Mouse (Mus musculus) embryonic facial prominence, embryonic 12.5 days (tissue): ENCODE measurements around the gene Gpsm2. TPM values are rescaled to one million over a fixed set of nuclear protein-coding genes. Genes with fewer than 3 reads are reported as not detected.
A peak's percentile ranks its signal among the peaks of the same experiment; 100 is the strongest.

Experiments used
- ATAC-seq: fragments of 200-750 bp; cut with Nextera tagmentation; 2 replicates; pipeline ENCODE4 v1.8.0; 2017; ENCODE audit not compliant: insufficient number of reproducible peaks, insufficient read depth, low FRiP score, low TSS enrichment
- H3K27ac ChIP-seq: fragments of 300-500 bp; sonication (generic); 2 replicates; pipeline ENCODE4 v1.5.1; 2016; ENCODE audit warnings: mild to moderate bottlenecking
- H3K27me3 ChIP-seq: fragments of 300-500 bp; sonication (generic); 2 replicates; pipeline ENCODE4 v1.6.1; 2016; ENCODE audit warnings: mild to moderate bottlenecking, moderate library complexity
- H3K36me3 ChIP-seq: fragments of 300-500 bp; sonication (generic); 2 replicates; pipeline ENCODE4 v1.6.1; 2016; ENCODE audit warnings: mild to moderate bottlenecking
- H3K4me1 ChIP-seq: fragments of 300-500 bp; sonication (generic); 2 replicates; pipeline ENCODE4 v1.6.1; 2016
- H3K4me2 ChIP-seq: fragments of 300-500 bp; sonication (generic); replicated peaks from 2 replicates; pipeline ENCODE4 v1.6.1; 2016; ENCODE audit warnings: mild to moderate bottlenecking, moderate library complexity
- H3K4me3 ChIP-seq: fragments of 300-500 bp; sonication (generic); 2 replicates; pipeline ENCODE4 v1.5.1; 2016; ENCODE audit warnings: mild to moderate bottlenecking
- H3K9ac ChIP-seq: fragments of 300-500 bp; sonication (generic); 2 replicates; pipeline ENCODE4 v1.6.1; 2016; ENCODE audit warnings: mild to moderate bottlenecking, moderate library complexity
- H3K9me3 ChIP-seq: fragments of 300-500 bp; sonication (generic); 2 replicates; pipeline ENCODE4 v1.6.1; 2016; ENCODE audit warnings: mild to moderate bottlenecking, moderate library complexity
- WGBS: fragments of 180-500 bp; shearing (Covaris S2); methylation state at CpG from one replicate; pipeline ENCODE4 v1.1.7; 2016; 5-methylcytosine and 5-hydroxymethylcytosine counted together
- polyA plus RNA-seq: library from polyadenylated mRNA; unstranded; fragments of >200 nt; fragmentation: Nextera tagmentation; extraction: Ambion mirVana; gene quantifications from 2 replicates; pipeline ENCODE4 v1.2.1, GENCODE M21; 2016

Gpsm2 gene
- polyA plus RNA-seq: 77.0 and 82.5 TPM in 2 replicates

DNA sequence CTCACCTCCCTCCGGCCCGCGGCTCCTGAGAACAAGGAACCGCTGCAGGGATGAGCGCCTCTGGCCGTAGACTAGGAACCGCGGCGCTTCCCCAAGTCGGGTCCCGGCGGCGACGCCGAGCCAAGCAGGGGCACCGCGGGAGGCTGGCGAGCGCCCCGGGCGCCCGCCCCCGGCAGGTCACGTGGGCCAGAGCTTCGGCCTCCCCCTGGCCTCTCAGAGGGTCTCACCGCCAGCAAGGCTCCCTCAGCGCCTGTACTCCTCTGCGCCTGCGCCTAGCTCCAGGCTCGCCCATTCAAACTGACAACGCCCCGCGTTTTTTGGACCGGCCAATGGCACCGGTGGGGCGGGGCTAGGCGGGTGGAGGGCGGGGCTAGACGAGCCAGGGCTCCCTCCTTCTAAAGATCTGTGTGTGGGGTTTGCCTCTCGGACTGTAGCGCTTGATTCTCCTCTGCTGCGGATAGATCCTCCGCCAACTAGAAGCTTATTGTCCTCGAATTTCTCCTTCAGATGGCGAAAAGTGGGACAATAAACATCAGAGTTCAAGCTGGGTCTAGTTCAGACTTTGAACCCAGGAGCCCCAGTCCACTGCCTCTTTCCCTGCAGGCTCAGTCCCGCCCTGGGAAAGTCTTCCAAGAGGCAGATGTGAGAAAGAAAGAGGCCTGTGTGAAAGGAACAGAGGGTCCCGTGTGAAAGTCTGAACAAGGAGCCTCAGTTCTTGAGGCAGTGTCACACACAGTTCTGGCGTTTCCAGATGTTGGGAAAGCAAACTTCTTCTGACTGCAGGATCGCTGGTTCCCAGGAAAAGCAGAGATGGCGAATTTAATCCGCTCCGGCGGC is at the start of gene Gpsm2:
TSS of gene Gpsm2 (minus strand) at position 274 of the 837 bp plus-strand sequence.
- H3K27me3 ChIP-seq: no peaks in the 10 kb centered on the region
- peak; percentile 98 for ATAC-seq
- WGBS: 1% methylated on average over 51 of the region's 53 CpGs

DNA sequence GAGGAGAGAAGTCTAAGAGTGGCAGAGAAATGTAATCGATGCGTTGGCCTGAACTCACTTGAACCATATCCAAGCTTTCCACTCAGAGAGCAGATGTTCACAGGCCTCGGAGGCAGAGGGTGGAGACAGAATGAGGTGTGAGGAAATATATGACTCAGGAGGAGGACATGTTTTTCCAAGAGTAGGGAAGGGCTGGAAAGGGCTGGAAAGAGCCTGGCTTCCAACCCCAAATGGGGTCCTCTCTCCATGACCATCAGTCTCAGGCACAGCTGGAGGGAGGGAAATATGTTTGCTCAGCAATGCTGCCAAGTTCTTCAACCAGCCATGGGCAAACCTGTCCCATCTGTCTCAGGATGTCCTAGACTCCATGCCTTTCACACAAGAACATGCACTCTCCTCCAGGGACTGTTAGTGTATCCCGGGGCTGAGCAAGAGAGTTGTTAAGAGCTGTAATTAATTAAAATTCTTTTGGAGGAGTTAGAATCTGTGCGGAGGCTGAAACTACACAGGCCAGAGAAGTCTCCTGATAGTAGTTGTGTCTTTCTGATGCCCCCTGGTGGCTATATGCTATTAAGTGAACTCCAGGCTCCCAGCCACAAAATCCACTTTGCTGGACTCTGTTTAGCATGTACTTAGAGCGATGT is 48.7 kb upstream of the Gpsm2 start:
- Histone ChIP-seq H3K4me3 (no peak overlapping the region), H3K4me2 (no peak overlapping the region), H3K36me3 (no peaks in the 10 kb centered on the region), H3K9me3 (no peaks in the 10 kb centered on the region), H3K27me3 (no peaks in the 10 kb centered on the region), H3K27ac (peak overlapping the region; percentile 18), H3K9ac (no peak overlapping the region), H3K4me1 (peaks cover 6% of the 10 kb centered on the region; the same call in 1 of the 2 replicates)
- 38% methylated on average over 6 of the region's 6 CpGs for WGBS
- ATAC-seq: peak; percentile 81

More for the DNA sequence above, at the start of gene Gpsm2:
- H3K36me3 ChIP-seq: no peaks in the 10 kb centered on the region
- peak within 1 kb of the TSS; percentile 76 for H3K9ac ChIP-seq
- peak within 1 kb of the TSS; percentile 67 for H3K4me2 ChIP-seq
- H3K4me1 ChIP-seq: peaks cover 23% of the 10 kb centered on the region; the same call in 1 of the 2 replicates
- H3K27ac ChIP-seq: peak within 1 kb of the TSS; percentile 95
- peak within 1 kb of the TSS; percentile 75 for H3K4me3 ChIP-seq
- H3K9me3 ChIP-seq: no peaks in the 10 kb centered on the region

DNA sequence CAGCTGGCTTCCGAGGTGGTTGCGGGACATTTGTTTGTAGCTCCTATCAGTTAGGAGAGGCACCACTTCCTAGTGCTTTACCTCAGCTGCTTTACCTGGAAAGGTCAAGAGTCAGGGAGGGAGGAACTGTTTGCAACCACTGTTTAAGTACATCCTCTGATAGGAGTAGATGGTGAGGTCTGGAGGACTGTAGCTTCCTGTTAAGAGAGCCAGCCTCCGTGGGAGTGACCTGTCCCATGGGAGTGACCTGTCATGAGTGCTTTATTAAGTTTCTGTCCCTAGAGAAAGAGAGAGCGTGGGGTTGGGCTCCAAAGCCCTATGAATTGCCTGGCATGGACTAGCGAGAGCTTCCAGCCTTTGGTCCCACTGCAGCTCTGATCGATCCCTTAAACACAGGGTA is 47.4 kb upstream of the Gpsm2 start:
- no peak overlapping the region for H3K4me3 ChIP-seq
- H3K36me3 ChIP-seq: no peaks in the 10 kb centered on the region
- no peaks in the 10 kb centered on the region for H3K9me3 ChIP-seq
- peaks cover 6% of the 10 kb centered on the region; the same call in 1 of the 2 replicates for H3K4me1 ChIP-seq
- H3K27ac ChIP-seq: no peak overlapping the region
- 75% methylated on average over 6 of the region's 6 CpGs for WGBS
- no peak for ATAC-seq
- no peak overlapping the region for H3K4me2 ChIP-seq
- no peaks in the 10 kb centered on the region for H3K27me3 ChIP-seq
- no peak overlapping the region for H3K9ac ChIP-seq

DNA sequence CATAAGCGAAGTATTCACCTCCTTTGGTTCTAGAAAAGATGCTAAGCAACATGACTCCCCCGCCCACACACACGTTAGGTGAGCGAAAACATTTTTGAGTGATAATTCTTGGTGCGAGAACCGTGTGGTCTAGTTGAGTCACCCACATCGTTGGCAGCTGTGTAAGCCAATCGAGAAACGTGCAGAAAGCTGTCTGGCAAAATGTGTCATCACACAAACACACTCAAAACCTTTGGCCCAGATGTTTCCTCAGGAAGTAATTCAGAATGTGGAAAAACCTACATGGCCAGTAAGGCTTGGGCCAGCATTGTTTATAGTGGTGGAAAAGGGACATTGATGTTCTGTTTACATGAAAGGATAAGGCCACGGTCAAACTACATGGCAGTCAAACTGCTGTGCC is 45.3 kb upstream of the Gpsm2 start:
- WGBS: 76% methylated on average over 10 of the region's 10 CpGs
- Histone ChIP-seq H3K9ac (no peak overlapping the region), H3K9me3 (no peaks in the 10 kb centered on the region), H3K4me3 (no peak overlapping the region), H3K4me2 (no peak overlapping the region), H3K27me3 (no peaks in the 10 kb centered on the region), H3K27ac (no peak overlapping the region), H3K4me1 (peaks cover 6% of the 10 kb centered on the region; the same call in 1 of the 2 replicates), H3K36me3 (no peaks in the 10 kb centered on the region)
- no peak for ATAC-seq

DNA sequence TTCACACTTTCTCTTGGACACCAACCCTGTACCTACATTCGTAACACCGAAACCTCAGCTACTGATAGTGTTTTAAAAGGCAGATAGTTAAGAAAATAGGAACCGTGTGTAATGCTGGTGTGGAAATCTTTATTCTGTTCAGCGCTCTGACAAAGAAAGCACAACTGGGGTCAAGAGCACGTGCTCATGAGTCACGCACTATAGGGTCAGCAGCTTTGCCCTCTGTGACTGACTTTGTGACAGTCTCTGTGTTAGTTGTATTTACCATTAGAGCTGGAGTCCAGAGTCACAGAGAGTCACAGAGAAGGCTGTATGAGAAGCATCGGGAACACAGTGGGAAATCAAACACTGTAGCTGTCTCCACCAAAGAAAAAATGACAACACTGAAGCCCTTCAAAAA is 44.8 kb upstream of the Gpsm2 start:
- 82% methylated on average over 7 of the region's 7 CpGs for WGBS
- no peak for ATAC-seq
- H3K27me3 ChIP-seq: no peaks in the 10 kb centered on the region
- no peak overlapping the region for H3K4me2 ChIP-seq
- no peaks in the 10 kb centered on the region for H3K9me3 ChIP-seq
- H3K4me3 ChIP-seq: no peak overlapping the region
- H3K9ac ChIP-seq: no peak overlapping the region
- no peak overlapping the region for H3K27ac ChIP-seq
- H3K4me1 ChIP-seq: peaks cover 6% of the 10 kb centered on the region; the same call in 1 of the 2 replicates
- H3K36me3 ChIP-seq: no peaks in the 10 kb centered on the region

DNA sequence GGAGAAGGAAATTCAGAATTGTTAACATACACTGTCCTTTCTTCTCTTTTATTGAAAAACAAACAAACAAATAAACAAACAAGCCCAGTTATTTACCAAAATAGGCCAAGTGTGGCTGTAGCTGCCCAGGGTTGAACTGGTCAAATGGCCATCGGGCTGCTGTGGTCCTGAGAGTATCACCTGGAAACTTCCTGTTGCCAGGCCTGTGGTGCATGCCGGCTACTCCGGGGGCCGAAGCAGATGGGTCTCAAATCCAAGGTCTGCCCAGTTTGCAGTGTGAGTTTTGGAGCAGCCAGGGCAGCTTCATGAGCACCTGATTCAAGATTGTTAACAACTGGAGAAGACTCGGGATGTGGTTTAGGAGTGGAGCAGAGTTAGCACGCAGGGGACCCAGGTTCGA is 43.4 kb upstream of the Gpsm2 start:
- 0 out of 2 replicates have a peak, but pooled peaks cover under 1% of the 10 kb centered on the region for H3K4me1 ChIP-seq
- no peak overlapping the region for H3K4me3 ChIP-seq
- 82% methylated on average over 7 of the region's 7 CpGs for WGBS
- no peaks in the 10 kb centered on the region for H3K36me3 ChIP-seq
- no peak overlapping the region for H3K4me2 ChIP-seq
- no peak overlapping the region for H3K27ac ChIP-seq
- H3K9me3 ChIP-seq: no peaks in the 10 kb centered on the region
- ATAC-seq: no peak
- no peak overlapping the region for H3K9ac ChIP-seq
- no peaks in the 10 kb centered on the region for H3K27me3 ChIP-seq

DNA sequence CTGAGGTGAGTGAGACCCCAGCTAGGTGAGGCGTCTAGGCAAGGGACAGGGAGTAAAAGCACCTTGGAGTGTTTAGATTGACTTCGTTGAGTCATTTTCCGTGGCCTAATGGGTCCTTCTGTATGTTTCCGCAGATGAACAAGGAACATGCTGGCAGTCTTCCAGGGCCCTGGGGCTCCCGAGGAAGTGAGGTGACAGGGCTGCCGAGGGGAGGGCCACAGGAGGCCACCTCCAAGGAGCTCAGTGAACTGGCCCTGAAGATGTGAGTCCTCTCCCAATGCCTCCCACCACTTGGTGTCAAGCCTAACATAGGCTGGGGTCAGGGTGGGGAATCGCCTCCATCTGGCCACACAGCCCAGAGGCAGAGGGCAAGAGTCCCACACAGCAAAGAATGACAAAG is 42.9 kb upstream of the Gpsm2 start:
- no peak overlapping the region for H3K4me2 ChIP-seq
- no peaks in the 10 kb centered on the region for H3K36me3 ChIP-seq
- H3K9ac ChIP-seq: no peak overlapping the region
- WGBS: 44% methylated on average over 7 of the region's 7 CpGs
- no peak overlapping the region for H3K4me3 ChIP-seq
- no peak for ATAC-seq
- H3K27me3 ChIP-seq: no peaks in the 10 kb centered on the region
- H3K4me1 ChIP-seq: no peaks in the 10 kb centered on the region
- no peaks in the 10 kb centered on the region for H3K9me3 ChIP-seq
- no peak overlapping the region for H3K27ac ChIP-seq

DNA sequence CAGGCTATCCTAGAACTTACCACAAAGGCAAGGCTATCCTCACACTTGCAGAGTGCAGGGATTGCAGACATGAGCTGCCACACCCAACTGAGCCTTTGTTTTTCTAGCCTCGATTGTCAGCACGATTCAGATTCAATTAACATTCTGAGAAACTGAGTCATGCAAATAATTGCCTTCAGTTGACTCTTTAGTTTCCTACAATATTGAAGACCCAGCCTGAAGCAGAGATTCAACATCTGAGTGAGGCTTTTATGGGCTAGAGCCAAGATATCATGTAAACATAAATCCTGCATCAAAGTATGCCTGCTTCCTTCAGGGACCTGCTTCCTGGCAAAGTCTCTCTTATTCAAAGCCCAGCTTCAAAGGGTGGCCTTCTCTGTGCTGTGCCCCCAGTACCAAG is 41.6 kb upstream of the Gpsm2 start:
- Histone ChIP-seq H3K4me3 (no peak overlapping the region), H3K4me2 (no peak overlapping the region), H3K27ac (no peak overlapping the region), H3K9ac (no peak overlapping the region), H3K9me3 (no peaks in the 10 kb centered on the region), H3K4me1 (no peaks in the 10 kb centered on the region), H3K36me3 (no peaks in the 10 kb centered on the region), H3K27me3 (no peaks in the 10 kb centered on the region)
- WGBS: 68% methylated on average over 2 of the region's 2 CpGs
- ATAC-seq: no peak

DNA sequence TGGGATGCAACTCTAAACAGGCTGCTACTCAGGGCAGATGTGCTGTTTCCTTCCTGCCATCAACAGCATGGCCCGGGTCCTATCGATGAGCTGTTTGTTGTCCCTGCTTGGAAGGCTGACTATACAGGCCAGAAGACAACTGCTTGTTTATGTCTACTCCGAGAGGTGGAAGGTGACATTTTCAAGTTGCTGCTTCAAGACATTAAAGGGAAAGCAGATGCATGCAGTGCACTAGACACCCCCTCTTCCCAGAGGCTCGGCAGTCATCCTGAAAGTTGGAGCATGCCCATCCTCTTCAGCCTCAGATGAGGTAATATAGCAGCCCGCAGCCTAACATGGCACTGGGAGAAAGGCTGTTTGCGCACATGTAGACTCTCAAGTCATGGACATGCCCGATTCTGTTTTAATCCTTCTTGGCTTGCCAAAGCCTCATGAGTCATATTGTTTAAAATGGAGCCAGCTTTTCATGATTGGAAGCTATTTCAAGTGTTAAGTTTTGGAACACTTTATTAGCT is 40.5 kb upstream of the Gpsm2 start:
- Histone ChIP-seq H3K27ac (no peak overlapping the region), H3K4me2 (no peak overlapping the region), H3K36me3 (no peaks in the 10 kb centered on the region), H3K4me3 (no peak overlapping the region), H3K9me3 (no peaks in the 10 kb centered on the region), H3K27me3 (no peaks in the 10 kb centered on the region), H3K4me1 (no peaks in the 10 kb centered on the region), H3K9ac (no peak overlapping the region)
- ATAC-seq: no peak
- WGBS: 87% methylated on average over 7 of the region's 7 CpGs

DNA sequence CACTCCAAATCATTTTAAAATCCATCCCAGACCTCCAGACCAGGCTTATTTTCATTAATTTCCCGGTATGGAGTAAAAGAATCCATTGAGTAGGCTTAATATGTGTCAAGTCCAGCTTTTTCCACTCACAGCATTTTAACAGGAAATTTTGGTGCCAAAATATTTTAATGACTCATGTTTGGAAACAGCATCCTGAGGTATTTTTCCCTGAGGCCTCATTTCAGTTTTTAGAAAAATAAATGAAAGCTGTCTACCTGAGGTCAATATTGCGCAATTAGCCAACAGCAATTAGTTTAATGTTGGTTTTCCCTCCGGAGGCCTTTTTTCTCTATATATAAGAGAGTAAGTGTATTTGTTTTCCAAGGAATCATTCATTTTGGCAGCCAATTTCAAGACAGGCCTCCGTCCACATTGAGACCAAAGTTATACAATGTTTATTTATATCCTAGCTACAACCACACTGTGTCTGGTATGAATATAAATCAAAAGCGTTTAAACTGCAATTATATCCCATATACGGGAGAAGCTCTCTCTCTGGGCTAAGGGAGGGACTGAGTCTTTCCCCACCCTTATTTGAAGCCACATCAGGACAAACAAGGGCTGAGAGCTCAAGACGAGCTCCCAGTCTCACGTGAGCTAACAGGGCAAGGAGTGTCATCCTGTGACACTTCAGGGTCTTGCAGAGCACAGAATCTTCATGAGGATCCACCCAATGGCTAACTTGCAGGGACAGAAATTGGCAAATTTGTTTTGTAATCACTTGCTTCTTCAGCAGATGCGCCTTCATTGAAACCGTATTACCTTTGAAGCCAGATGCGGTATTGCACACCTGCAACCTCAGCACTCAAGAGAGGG is 37.7 kb upstream of the Gpsm2 start:
- Histone ChIP-seq H3K27me3 (no peaks in the 10 kb centered on the region), H3K4me2 (no peak overlapping the region)
- WGBS: 70% methylated on average over 11 of the region's 11 CpGs

DNA sequence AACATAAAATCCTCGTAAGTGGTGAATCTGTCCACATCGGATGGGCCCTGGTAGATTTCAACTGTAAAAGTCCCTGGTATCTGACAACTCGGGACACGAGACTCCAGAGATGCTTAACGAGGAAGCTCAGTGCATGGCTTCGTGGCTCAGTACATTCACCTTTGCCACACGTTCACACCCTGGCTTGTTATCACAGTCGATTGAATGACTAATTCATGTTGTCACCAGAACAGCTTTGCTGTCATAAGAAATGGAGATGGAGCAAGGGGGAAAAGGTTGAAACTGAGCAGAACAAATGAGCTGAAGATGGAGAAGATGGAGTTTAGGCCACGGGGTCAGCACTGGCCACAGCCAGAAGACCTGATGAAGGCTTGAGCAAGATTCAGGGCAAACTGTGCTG is 35.5 kb upstream of the Gpsm2 start:
- Histone ChIP-seq H3K4me3 (no peak overlapping the region), H3K4me2 (no peak overlapping the region), H3K27me3 (no peaks in the 10 kb centered on the region), H3K27ac (no peak overlapping the region), H3K4me1 (peaks cover 2% of the 10 kb centered on the region; the same call in 1 of the 2 replicates), H3K36me3 (no peaks in the 10 kb centered on the region), H3K9me3 (no peaks in the 10 kb centered on the region), H3K9ac (no peak overlapping the region)
- ATAC-seq: no peak
- WGBS: 72% methylated on average over 9 of the region's 9 CpGs

More for the DNA sequence above, 37.7 kb upstream of the Gpsm2 start:
- Histone ChIP-seq H3K9ac (no peak overlapping the region), H3K36me3 (no peaks in the 10 kb centered on the region), H3K9me3 (no peaks in the 10 kb centered on the region), H3K4me3 (no peak overlapping the region), H3K27ac (no peak overlapping the region), H3K4me1 (0 out of 2 replicates have a peak, but pooled peaks cover 2% of the 10 kb centered on the region)
- ATAC-seq: no peak
